Mouse (Mus musculus) fat pad, adult 2 months (tissue): ENCODE results near the gene Pde7b.

Source experiments
- DNase-seq: peaks from one replicate; pipeline ENCODE4 v3.0.0-alpha.2; 2011; ENCODE audit warnings: low read depth, low spot score; ENCODE audit errors: extremely low read depth

The Pde7b gene

DNA sequence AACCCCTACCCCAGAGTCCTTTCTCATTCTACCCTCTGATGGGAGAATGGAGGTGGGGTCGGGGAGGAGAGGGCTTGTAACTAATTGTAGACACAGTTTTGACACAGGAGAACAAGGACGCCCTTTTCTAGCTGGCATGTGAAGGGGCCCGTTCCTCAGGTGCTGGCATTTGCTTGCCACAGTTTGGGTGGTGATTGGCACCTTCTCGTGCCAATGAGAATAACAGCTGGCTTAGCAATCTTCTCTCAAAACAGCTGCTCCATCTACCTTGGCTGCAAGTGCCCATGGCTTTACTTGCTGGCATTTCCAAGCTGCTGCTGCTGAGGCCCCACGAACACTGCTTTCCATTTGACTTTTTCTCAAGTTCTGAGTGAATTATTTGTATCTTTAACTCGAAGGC, 223.7 kb downstream of the Pde7b start:
- no peak for DNase-seq

DNA sequence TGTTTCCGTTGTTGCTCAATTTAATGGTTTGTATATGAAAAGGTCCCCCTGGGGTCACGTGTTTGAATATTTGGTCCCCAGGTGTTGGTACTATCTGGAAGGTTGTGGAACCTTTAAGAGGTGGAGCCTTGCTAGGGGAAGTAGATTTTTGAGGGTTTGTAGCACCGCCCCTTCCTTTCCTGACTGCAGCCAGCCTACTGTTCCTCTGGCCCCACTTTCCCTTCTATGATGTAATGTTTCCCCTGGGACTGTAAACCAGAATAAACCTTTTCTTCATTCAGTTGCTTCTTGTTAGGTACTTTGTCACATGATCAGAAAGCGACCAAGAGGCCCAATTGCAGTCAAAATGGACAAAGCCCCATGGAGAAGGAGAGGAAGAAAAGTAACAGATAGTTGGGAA, 229.8 kb downstream of the Pde7b start:
- no peak for DNase-seq

DNA sequence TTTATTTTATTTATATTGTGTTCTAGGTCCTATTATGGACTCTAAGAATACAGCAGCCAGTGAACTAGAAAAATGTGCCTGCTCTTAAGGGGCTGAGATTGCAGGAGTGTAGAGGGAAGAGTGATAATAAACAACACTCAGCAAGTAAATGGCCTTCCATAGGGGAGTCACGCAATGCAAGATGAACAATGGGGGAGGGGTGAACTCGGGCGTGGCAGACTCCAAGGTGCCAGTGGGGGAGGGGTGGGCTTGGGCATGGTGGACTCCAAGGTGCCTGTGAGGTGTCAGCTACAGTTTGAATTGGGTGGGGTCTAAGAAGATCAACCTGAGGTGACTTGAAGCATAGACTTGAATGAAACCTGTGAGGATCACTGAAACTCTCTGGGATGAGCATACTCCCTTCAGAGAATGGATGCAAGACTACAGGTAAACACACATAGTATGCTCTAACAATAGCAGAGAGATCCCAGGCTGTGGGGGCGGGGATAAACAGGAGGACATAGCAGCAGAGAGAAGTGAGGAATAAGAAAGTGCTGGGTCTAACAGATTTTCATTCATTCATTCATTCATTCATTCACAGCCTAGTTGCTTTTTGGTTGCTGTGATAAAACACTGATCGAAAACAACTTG, 230.9 kb downstream of the Pde7b start:
- no peak for DNase-seq

DNA sequence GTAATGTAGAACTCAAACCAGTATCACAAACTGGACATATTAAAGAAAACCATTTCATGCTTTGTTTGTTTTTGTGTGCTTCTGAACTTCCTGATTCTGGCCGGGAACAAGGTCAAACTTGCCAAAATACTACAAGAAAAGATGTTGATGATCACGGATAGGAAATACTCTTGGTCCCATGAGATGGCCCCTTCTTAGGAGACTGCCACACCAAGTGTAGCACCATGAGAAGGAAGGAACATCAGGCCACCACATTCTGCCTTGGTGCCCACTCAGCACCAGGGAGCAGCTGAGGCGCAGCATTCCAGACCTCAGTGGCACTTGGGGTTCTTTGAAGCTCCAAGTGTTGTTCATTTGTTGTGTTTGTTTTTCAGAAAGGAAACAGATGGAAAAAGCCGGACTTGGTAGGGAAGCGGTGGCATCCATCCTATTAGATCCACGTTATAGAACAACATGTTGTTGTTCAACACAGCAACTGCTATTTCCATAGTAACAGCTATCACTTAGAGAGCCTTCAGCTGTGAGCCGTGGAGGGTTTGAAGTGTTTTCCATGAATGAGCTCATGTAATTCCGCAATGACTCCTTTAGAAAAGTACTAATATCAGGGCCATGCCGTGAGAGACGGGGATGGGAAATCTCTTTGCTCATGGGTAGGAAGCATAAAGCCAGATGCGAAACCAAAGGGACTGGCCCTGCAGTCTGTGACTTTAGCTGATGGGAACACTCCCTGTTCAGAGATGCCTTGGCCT, 232.5 kb downstream of the Pde7b start:
- no peak for DNase-seq

DNA sequence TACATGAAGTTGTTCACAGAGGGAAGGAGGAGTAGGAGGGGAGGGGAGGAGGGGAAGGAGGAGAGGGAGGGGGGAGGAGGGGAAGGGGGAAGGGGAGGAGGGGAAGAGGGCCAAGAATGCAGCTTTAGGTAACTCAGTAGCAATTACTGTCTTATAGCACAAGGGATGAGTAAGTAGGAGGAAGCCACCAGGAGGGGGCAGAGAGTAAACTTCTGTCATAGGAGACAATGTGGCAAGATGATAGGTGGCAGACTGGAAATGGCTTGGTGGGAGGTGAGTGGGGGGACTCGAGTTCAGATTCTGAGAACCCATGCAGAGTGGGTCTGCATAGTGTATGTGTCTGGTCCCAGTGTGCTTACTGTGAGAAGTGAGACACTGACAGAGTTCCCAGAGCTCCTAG, 234.1 kb downstream of the Pde7b start:
- DNase-seq = no peak

DNA sequence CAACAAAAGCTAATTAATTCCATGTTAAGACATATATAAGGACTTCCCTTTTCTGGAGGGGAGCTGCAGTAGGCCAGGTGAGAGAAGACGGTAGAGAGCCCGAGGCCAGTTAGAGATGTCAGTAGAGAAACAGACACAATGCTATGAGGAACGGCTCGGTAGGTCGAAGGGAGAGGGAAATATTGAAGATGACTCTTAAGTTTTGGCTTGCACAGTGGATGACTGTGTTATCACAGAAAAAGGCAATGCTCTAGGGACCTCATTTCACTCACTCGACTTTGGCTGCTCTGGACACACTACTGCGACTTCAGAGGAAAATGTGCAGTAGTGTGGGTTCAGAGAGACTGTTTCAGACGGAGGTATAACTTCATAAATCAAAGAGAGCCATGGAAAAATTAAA, 234.6 kb downstream of the Pde7b start:
- no peak for DNase-seq

DNA sequence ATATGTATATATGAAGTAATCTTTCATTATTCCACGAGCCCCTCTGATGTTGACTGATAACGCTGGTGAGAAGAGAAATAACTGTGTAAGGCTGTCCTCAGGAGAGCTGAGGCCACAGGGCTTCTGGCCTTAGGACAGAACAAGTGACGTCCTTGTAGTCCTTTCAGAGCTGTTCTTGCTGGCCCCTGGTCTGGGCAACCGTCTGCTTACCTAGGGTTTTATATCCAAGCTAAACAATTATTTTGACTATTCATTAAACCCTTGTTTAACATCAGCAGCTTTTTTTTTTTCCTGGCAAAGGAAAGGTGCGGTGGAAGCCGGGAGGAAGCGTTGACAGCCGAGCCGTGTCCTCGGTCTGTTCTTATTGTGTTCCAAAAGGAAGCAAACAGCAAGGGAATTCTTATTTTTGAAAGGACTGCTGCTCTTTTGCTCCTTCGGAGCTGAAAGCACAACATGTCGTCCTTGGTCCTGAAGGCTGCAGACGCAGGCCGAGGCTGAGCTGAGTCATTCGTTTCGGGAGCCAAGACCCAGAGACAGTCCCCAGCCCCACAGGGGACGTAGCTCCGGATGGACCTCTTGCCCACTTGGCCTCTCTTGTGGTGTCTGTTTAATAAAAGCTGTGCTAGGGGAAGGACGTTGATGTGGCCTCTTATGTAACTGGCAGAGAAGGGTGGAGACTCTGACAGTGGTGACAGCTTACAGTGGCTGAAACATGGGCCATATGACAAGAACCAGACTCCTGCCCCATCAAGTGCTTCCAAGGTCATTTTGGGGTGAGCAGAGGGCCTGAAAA, 238.2 kb downstream of the Pde7b start:
- no peak for DNase-seq

DNA sequence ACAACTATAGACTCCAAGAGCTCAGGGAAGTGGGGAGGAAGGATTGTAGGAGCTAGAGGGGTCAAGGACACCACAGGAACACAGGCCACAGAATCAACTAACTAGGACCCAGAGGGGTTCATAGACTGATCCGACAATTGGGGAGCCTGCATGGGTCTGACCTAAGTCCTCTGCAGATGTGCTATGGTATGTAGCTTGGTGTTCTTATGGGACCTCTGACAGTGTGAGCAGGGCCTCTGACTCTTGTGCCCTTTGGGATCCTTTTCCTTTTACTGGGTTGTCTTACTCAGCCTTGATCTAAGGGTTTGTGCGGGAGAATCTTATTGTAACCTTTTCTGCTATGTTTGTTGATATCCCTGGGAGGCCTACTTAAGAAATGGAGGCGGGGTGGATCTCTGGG, 239.1 kb downstream of the Pde7b start:
- no peak for DNase-seq

DNA sequence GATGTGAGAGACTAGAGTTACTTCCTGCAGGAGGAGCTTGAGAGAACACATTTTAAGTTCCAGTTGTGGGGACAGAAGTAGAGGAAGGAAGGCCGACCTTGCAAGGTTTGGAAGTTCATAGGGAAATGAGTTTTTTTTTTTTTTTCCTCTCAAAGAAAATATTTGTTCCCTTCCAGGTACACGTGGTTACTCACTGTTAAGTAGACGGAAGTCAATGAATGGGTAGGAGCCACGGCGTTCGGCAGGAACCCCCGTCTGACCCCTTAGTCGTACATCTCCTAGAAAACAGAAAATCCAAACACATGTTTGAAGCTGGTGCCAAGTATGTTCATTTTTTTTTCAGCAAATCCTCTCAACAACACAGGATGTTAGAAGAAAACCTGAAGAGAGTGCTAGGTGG, 245.4 kb downstream of the Pde7b start:
- no peak for DNase-seq

DNA sequence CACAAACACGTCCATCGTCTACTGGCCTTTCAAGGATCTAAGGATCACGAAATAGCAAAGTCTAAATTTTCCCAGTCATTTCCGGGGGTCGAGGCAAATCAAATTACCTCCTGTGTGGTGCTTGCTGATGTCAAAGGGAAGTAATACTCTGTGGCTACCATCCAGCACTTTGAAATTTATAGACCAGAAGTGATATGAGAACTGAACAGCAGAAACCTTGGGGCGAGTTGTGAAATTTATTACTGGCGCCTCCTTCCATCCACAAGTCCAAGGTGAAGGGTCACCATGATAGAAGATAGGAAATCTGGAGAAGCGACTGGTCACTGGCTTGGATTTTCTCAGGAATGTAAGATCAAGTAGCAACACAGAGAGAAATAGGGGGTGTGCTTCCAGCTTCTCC, 246.4 kb downstream of the Pde7b start:
- no peak for DNase-seq

DNA sequence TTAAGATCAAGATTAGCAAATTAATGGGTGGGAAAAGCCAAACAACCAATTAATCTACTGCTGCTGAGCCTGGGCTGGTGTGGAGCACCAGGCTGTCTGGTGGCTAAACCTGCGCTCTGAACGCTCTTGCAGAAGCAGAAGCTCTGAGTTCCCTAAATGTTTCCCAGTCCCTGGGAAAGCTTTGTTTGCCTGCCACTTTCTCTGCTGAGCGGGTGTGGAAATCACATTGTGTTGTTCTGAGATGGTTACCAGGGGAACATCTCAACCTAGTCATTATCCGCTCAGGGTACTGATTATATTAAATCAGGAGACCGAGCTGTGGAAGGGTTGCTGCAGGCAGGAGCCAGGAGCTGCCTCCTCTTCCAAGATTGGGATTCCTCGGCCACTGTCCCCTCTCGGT, 250.0 kb downstream of the Pde7b start:
- no peak for DNase-seq

DNA sequence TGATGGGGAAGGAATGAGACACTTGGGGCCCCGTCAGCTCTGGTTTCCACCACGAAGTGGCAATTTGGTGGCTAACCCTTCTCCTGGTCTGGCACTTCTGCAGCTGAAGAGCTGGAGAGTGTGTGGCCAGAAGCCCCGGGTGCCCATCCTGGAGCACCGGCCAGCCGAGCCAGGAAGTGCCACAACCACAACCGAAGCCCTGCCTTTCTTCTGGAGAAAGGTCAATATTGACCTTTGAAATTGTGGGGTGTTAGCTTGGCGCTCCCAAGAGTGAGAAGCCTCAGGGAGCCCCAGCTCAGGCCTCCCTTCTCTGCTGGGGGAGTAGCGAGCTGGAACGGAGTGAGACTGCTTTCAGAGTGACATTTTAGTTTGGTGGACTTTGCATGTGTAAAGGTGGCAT, 250.8 kb downstream of the Pde7b start:
- DNase-seq = no peak

DNA sequence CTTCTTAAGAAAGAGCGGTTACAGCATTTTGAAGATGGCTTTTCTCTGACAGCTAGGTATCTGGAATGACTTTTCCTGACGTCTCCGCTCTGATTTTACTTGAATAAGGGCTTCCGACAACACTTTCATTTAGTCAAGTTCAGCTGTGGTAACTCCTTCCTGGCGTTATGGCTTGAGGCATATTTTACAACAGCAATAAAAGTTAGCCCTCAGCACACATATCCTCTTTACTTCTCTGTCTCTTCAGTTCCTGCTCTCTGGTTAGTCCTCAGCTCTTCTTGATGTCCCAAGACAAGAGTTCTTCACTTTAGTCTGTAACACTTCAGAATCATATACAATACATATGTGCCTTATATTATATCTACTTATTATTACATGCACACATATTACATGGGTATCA, 251.4 kb downstream of the Pde7b start:
- no peak for DNase-seq

DNA sequence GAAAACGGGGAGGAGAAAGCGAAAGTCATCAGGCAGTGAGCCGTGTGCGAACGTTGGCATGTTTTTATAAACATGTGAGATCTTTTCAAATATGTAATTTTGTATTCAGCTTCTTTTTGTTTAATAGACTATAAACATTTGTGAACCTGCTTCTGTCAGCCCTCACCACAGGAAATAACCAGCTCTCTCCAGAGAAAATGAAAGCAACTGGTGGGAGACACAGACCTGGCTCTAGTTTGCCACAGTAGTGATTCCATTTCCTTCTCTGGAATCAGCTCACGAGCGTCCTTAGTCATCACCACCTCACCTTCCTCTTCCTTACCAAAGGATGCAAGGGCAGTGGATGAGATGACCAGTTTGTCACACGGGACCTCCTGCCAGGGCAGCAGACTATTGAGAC, 252.9 kb downstream of the Pde7b start:
- no peak for DNase-seq

DNA sequence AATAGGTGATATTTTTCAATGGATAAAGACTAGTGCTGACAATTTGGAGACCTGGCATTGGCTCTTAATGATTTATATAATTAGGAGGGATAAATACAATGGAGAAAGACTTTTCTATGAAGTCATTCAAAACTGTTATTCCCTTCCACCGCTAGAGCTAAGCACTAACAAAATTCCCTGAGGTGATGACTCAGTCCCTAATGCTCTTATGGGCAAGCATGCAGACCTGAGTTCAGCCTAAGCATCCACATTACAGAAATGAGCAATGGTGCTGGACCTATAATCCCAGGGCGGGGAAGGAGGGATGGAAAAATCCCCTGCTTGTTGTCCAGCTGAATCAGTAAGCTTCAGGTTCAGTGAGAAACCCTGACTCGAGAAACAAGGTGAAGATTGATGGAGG, 260.2 kb downstream of the Pde7b start:
- DNase-seq = no peak

DNA sequence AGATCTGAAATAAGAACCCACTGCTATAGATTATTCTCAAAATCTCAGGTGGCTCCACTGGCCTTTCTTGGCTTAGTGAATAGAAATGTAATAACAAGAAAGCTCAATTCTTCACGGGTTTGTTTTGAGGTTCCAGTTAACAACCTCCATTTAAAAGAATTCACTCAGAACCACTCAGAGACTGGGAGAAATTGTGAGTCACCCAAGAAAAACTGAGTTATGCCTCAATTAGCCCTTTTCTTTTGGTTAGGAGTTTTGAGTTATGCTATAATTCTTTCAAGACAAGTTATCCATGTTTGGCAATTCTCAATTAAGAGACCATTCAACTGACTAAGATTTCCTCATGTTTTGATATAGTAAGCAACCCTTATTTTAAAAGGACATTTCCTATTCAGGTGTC, 260.9 kb downstream of the Pde7b start:
- DNase-seq = no peak

DNA sequence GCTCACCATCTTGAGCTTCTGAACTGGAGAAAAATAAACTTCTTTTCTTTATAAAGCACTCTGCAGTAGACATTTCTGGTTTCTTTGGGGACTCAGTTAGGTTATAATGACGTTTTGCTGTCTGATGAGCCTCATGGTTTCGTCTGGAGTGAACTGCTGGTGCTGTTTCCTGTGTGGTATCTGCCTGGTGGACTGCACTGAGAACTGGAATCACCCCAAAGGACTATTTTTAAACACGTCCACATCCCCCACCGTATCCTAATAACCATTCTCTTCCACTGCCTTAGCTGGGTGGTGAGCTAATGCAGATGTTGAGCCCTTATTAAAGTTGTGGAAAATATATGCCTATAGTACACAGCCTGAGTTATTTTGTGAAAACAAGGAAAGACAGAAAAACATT, 262.3 kb downstream of the Pde7b start:
- DNase-seq = no peak

DNA sequence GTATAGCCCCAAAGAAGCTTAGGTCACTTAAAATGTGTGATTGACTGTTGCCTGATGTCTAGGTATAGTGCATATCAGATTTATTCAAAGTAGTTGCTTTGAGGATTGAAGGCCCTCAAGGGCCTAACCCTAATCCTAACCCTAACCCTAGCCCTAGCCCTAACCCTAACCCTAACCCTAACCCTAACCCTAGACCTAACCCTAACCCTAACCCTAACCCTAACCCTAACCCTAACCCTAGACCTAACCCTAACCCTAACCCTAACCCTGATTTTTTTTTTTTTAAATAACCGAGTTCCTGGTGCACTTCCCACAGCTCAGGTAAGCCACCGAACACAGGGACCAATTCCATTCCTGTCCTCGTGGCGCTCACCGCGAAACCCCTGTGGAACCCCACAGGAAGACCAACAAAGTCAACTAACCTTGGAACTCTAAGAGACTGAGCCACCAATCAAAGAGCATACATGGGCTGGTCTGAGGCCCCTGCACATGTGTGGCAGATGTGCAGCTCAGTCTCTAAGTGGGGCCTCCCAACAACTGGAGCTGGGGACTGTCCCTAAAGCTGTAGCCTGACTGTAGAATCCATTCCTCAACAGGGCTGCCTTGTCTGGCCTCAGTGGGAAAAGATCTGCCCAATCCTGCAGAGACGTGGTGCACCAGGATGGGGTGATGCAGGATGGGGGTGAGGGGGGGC, 265.1 kb downstream of the Pde7b start:
- no peak for DNase-seq

DNA sequence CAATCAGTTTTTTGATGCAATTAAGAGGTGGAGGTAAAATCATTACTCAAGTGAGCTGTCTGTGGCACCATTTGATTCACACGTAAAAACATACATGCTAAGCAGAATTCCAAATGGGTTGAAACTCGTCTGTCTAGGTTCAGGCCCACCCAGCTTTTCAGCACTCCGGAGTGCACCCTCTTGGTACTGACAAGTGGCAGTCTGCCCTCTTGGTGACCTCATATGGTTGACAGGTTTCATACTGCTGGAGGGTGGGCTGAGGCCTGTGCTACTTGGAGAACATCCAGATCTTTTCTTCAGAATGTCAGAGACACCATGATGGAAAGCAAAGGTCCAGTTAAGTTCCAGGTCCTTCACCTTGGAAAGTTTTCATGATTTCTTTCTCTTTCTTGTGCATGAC, 265.7 kb downstream of the Pde7b start:
- DNase-seq = no peak

DNA sequence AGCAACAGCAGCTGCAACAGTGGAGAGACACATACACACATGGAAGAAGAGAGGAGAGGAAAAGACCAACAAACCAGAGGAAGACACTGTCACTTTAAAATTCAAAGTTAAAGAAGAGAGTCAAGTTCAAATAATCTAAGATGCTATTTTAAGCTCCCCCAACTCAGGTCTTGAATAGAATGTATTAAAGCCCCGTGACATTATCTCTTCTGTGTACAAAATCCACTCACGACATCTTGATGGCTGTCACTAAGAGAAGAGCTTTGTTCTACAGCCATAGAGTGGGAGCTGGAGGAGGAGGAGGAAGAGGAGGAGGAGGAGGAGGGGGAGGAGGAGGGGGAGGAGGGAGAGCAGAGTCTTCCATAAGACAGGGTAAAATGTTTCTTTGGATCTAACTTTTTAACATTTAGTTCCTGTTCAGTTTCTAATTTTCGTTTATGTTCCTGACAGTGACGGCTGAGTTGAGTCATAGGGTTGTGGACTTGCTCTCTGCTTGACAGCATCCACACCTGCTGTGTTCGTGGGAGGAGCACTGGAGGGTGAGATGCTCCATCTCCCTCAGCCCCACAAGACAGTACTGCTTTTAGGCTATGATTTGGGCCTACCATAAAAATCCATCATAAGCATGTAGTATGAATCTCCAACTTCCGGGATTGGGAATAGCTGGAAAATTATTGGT, 270.4 kb downstream of the Pde7b start:
- no peak for DNase-seq

DNA sequence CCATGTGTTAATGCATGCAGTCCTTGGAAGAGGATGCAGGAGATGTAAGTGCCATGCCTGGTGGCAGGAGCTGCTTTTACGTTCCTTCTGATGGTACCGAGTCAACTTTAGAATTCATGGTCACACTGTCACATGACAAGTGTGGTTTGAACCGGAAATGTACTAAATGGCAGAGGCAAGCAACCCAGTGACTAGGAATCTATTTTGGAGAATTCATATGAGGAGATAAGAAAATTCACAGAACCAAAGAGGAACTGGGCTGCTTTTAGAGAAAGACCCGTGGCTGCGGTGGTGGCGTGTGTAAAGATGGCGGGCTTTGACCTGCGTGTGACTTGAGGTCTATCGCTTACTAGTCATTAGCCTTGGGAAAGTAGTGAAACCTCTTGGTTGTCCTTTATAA, 287.4 kb downstream of the Pde7b start:
- DNase-seq = no peak
